Mouse (Mus musculus) left cerebral cortex, postnatal 4 days (tissue): ENCODE data around the gene Rora. TPM values are rescaled to one million over a fixed set of nuclear protein-coding genes. Genes with fewer than 3 reads are reported as not detected.

Source experiments
- DNase-seq: peaks from one replicate; pipeline ENCODE4 v3.0.0-alpha.2; 2022
- intact Hi-C: fragments of 180-260 bp; cut with DNase I; formaldehyde crosslinking; loops from one replicate; pipeline ENCODE4 v1.15.1; 2025
- total RNA-seq, 2 experiments: library from RNA; stranded (reverse); gene quantifications; 2 replicates each; pipeline ENCODE4 v1.2.3; 2021

Gene Rora
- total RNA-seq, 2 experiments from 2014 or later, result 25.3 to 29.2 TPM

DNA sequence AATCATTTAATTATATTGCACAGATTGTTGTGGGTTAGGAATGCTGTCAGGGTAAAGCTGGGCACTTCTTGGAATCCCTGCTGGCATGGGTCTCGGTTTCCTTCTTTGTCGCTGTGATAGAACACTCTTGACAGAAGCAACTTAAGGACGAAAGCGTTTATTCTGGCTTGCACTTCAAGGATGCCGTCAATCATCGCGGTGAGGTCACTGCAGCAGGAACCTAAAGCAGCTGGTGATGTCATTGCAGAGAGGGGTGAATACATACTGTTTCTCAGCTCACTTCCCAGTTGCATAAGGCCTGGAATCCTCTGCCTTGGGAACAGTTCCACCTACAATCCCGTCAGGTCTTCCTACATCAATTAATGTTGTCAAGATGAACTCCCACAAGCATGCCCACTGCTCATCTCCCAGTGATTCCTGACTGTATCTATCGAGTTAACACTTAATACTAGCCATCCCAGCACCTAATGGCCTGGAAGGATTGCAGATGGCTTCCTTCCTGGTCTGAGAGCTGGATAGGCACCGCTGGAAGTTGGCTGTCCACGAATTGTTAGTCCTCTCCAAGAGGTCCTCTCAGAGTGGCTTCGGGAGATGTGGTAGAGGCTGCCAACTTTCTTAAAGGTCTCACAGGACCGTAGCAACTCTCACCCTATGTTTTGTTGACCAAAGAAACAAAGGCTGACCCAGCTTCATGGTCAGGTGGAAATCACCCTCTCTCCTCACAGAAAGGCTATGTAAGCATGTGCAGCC lies 334.8 kb downstream of the Rora start:
- no peak for DNase-seq

DNA sequence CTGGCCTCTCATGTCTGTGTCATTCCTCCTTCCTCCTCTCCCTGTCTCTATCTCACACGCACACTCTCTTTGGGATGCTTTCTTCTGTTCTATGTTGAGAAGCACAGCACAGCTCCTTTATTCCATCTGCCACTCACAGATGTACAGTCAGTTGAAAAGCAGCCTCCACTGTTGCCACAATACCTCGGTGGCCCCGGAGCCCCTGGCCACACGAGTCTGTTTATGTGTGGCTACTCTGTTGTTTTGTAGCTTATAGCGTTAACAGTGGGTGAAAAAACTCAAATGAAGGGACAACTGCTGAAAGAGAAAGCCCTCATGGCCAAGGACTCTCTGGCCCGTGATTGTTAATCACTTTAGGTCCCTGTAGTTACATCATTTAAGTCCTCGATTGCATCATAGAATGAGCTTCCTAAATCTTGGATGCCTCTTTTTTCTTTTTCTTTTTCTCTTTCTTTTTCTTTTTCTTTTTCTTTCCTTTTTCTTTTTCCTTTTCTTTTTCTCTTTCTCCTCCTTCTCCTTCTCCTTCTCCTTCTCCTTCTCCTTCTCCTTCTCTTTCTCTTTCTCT lies 336.4 kb downstream of the Rora start:
- intact Hi-C loops, result no loop called here
- DNase-seq, result no peak

More for the DNA sequence above, 334.8 kb downstream of the Rora start:
- intact Hi-C loops, result no loop called here

DNA sequence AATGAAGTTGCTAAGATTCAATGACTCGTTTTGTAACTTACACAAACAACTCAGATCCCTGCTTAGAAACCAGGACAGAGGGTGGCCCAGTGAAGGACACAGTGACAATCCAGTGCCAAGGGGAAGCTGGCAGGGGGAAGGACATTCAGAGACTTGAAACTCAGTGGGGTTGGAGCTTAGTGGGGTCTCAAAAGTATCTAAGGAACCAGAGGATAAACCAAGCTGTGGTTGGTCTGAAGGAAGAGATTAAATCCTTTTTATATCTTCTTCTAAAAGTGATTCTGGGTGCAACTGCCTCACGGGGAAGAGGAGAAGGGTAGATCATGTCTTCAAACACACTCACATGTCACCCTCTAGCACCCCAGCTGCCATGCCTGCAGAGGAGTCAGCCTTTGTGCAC lies 340.3 kb downstream of the Rora start:
- intact Hi-C loops, result no loop called here
- DNase-seq, result no peak

DNA sequence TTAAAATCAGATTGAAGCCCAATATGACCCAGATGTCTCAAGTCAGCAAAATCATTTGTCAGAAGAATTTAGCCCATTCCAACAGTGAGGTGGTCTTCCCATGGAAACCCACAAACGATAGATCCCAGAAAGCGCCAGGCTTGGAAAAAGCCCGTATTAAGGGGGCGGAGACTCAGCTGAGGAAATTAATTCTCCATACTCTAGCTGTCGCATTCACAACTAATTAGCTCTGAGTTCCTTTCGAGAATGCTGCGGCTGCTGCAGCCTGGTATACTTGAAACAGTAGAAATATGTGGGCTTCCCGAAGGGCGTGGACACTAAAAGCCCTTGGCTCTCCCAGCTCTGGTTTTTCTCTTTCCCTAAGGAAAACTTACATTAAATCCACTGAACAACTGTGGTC lies 345.4 kb downstream of the Rora start:
- DNase-seq, result no peak
- intact Hi-C loops, result no loop called here

DNA sequence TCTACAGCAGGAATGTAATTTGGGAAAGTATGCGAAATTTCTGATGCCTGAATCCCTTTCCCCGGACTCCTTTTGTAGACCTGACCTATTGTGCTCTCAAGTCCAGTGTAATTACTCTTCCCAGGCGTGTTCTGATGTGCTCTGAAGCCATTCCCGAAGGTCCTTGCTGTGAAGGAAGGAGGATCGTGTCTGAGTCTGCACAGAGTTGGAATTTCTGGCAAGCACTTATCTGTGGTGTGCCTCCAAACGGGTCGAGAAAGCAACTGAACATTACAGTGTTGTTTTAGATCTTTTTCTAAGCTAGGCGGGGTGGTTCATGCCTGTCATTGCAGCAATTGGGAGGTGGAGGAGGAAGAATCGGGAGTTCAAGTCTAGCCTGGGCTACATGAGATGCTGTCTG lies 350.9 kb downstream of the Rora start:
- intact Hi-C loops, result no loop called here
- no peak for DNase-seq

DNA sequence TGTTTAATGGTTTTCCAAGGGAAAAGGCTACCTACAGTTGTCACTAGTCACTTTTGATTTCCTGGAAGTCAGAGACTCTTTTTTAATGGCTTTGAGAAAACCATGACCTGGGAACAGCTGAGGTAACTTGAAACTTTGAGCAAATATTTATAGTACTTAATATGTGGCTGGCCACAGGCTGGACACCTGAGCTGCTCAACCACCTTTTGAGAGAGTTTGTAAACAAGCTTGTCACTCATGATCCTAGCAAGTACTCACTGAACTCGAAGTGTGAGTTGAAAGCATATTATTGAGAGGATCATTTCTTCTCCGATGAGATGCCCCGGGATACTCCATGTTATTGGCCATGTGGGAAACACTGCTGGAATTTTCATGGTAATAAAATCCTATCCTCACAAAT lies 353.1 kb downstream of the Rora start:
- intact Hi-C loops, result no loop called here
- no peak for DNase-seq

DNA sequence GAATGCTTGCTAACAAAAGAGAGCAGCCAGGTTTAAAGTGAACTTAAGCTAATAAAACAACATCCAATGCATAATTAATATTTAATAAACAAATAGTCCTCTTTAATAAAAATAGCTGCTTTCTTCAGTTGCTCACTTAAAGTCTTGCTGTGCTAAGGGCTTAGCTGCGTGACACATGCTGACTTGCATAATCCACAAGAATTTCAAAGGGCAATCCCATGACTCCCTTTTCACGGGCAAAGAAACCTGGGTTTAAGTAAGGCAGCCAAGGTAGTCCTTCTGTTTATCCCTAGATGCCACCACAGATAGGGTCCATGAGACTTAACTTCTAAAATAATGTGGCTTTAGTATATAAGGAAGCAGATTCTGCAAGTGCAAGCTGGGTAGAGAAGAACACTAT lies 355.1 kb downstream of the Rora start:
- intact Hi-C loops, result no loop called here
- DNase-seq, result no peak

DNA sequence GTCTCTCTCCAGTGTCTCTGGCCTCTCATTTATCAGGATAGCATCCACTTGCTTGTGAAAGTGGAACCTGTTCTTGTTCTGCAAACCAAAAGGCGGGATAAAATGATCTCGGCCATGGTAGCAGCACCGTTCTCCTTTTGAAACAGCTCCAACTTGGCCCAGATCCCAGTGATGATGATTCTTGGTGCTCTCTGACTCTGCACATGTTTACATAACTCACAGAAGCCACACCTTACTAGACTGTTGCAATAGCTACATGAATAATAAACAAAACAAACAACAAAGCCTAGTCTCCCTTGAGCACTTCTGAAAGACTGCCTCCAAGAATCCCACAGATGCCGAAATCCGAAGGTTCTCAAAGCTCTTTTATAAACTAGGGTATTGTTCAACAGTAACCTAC lies 357.3 kb downstream of the Rora start:
- intact Hi-C loops, result no loop called here
- DNase-seq, result no peak

DNA sequence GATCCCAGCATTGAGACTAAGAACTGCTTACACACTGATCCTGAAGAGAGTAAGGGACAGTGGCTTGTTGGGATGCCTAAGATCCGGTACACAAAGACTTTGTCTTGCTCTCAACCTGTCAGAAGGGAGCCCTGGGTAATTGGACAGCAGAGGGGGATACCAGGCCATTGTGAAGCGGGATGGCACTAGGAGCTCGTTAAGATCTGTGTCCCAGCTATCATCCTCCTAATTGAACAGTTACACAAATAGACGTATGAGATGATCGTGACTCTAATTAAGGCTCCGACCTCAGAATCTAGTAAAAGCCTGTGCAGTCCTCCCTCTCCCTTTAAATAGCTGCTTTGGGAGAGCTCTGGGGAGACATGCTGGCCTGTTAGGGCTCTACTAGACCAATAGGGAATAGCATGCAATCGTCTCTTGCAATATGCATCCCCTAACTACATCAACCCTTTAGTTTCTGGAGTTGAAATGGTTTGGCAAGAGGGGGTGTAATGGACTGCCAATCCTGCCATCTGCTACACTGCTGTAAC lies 359.7 kb downstream of the Rora start:
- DNase-seq, result no peak
- intact Hi-C loops, result no loop called here

DNA sequence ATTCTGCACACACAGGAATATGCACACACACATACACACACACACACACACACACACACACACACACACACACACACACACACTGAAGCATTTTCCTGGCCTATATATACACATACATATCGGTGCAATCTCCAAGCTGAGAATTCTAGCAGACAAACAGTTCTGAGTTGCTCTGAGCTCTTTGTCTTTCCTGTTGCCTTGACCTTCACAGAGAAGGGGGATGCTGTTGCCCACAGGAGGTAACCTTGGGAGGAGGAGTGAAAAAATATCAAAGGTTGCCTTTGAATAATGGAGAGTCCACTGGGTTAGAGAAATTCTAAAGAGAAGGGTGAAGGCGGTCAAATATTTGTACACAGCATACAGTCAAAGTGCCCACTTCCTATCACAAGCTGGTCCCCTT lies 360.6 kb downstream of the Rora start:
- DNase-seq, result no peak
- intact Hi-C loops, result no loop called here

DNA sequence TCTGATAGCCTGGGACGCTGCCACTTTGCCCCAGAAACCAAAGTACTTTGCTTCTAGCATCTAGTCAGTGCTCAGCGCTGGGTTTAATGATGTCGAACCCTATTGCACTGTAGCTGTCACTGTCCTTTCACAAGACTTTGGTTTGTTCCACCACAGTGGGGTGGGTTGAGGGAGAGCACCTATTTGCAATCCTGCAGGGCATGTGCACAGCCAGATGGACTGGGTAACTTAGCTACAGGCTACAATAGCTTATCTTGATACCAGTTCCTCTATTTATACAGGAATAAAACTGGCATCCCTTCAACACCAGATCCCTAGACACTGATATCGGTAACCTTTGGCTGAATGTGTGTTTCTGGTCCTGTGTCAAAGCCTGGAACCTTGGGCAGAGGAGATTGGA lies 366.8 kb downstream of the Rora start:
- DNase-seq, result no peak
- intact Hi-C loops, result no loop called here

DNA sequence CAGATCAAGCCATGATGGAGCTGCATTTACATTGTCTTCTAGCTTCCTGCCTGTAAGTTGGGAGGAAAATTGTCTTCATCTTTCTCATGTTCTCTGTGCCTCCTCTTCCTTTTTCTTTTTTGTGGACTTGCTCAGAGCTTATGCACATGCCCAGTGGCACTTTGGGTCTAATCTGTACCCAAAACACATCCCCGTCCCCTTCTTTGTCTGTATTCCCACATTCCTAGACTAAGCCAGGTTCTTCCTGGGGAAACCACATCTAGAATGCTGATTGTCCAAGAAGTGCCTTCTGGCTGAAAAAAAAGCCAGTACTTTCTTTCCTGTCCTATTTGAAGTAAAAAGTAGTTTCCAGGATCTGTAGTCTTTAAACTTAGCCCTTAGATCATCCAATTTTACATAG lies 367.9 kb downstream of the Rora start:
- no peak for DNase-seq
- intact Hi-C loops, result no loop called here

DNA sequence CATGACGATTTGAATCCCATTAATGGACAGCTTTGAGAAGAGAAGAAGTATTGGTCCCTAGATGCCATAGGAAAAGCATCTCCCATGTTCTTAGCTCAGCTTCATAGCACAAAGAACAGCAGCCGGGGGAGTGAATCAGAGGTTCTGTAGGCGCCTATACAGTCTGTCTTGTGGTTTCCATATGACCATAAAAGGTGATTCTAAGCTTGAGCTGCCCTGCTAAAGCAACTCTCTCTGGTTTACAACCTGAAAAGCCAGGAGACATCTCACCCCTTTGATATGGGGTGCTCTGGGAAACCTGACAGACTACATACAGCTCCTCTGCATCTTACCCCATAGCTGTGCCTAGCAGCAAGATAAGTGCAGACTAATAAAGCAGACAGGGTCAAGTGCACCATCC lies 369.7 kb downstream of the Rora start:
- intact Hi-C loops, result no loop called here
- DNase-seq, result no peak

DNA sequence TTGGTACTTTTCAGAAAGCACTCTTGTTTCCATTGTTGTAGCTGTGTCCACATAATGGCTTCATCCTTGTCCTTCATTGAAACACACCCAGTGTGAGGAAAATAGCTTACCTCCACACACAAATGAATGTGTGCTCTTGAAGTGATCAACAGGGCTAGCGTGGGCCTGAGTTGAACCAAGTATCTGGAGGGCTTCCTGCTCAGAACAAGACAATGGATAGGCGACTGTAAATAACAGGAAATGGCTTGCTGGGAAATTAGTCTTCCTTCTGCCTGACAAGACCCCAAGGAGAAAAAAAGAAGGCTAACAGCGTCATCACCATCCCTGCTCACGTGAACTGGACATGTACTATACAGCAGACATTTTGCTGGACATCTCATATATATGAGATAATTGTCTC lies 374.6 kb downstream of the Rora start:
- no peak for DNase-seq
- intact Hi-C loops, result no loop called here

DNA sequence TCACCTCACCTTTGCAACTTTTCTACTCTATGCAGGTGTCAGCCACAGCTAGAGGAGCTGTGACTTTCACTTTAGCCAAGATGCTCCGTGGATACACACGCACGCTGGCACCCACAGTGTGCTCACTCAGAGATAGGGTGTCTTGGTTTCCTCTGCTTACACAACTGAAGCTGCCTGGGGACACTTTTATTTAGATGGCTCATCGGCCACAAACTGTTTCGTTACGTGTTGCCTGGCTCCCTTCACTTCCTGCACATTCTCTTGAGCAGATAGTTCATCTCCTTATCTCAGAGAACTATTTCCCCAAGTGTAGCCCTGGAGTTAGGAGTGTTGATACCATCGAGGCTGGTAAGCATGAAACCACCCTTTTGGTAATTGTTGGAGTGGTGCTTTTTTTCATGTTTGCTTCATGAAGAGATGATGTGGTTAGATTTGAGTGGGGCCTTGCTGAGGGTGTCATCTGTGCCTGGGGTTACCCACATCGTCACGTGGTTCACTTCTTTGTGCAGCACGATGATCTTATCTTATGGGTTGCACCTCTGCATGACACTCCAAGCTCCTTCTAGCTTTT lies 380.8 kb downstream of the Rora start:
- no peak for DNase-seq
- intact Hi-C loops, result no loop called here

DNA sequence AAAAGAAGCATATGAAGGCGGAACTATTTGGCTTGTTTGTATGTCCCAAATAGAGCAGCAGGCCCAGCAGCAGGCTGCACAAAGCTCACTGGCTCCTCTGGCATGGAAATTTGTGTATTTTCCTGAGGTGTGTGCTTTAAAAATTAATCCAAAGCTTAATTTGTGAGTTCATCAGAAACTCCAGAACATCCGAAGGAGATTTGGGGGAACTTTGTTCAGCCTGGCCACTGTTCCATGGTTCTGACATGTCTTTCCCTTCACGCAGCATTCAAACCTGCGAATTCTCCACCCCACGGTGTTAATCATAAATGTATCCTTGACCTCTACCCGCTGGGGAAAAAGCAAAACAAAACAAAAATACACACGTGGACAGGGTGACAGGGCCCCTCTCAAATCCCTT lies 381.9 kb downstream of the Rora start:
- no peak for DNase-seq
- intact Hi-C loops, result no loop called here

DNA sequence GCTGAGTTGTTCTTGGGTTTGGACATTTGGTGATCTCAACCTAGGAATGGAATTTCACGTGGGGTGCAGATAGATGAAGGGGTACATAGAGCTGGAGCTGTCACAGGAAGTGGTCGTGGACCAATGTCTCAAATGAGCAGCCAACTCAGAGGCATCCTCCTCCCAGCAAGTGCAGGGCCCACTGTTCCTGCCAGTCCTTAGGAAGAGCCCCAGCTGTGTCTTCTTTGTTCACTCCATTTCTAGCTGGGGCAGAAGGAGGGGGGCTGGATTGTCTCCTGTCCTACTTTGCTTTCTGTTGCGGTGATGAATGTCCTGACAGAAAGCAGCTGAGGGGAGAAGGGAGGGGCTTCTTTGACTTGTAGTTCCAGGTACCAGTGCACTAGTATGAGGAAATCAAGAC lies 382.7 kb downstream of the Rora start:
- intact Hi-C loops, result no loop called here
- DNase-seq, result no peak

DNA sequence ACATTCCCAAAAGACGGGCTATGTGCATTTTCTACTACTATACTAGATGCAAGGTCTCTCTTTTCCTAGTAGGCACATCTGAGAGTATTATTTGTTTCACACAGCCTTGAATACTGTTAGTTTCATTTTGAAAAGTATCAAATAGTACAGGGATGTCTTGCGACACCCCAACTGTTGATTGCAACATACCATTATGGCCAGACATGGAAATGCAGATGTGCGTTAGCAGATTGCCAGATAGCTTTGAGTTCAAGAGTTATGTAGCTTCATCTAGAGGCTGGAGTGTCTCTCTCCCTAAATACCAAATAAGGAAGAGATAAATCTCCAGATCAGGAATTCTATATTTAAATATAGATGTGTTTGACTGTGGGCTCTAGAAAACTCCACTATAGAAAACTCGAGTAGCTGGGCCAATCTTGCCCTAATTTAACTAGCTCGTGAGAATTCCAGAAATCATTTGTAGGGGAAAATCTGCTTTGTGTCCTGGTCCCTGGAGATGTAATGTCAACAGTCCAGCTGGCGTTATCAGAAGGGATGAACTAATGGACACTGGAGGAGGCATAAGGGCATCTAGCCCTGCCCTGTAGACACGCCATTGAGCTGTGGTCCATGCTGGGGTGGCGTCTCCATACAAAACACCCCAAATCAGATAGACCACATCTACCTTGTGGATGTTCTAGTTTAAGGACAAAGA lies 390.5 kb downstream of the Rora start:
- DNase-seq, result no peak
- intact Hi-C loops, result no loop called here

DNA sequence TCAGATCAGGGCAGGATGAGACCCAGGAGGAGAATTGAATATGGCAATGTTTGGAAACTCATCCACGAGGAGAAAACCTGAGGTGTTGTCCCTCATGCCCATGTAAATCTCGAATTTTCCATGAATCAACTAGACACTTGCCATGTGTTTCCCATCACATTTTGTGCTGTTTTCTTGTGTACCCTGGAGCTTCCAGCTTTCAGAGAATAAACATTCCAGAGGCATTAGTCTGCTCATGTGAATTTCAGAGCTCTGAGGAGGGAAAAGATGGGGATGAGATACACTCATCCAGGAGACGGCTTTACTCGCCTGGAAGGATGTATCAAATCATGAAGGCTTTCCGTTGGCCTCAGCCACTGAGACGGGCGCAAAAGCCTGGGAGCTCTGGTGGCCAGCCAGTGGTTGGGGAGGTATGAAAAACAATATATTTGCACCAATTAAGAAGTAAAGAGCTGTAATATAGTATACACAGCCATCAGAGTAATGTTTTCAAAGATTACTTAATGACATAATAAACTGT lies 391.1 kb downstream of the Rora start:
- no peak for DNase-seq
- intact Hi-C loops, result no loop called here

DNA sequence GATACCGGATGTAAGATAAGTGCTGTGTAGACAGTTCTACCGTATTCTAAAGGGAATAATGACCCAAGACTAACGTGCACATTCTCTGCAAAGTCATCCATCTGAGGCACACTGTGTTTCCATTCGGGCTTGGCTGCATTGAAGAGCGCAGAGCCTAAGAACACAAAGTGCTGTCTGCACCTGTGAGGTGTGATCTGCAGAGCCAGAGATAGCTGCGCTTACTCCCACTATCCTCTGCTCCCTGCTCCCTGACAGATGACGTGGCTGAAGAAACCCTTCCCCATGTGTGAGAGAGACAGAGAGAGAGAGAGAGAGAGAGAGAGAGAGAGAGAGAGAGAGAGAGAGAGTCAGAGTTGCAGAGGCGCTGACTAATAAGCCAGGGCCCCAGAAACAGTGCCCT lies 392.3 kb downstream of the Rora start:
- DNase-seq, result no peak
- intact Hi-C loops, result no loop called here

DNA sequence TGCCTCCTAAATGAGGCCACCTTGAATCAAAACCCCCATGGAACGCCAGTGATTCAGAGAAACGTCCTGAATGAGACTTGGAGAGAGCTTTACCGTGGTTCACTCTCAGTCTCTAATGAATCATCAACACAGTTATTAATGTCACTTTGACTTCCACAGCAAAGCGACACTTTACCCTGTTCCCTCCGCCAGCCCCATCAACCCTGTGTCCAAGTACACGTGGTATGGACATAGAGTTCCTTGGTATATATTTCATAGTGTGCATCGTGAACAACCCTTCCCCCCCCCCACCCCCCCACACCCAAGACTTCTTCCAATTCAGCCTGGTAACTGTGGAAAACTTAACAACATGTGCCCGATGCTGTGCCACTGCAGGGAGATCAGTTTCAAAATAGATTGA lies 397.3 kb downstream of the Rora start:
- intact Hi-C loops, result no loop called here
- no peak for DNase-seq

DNA sequence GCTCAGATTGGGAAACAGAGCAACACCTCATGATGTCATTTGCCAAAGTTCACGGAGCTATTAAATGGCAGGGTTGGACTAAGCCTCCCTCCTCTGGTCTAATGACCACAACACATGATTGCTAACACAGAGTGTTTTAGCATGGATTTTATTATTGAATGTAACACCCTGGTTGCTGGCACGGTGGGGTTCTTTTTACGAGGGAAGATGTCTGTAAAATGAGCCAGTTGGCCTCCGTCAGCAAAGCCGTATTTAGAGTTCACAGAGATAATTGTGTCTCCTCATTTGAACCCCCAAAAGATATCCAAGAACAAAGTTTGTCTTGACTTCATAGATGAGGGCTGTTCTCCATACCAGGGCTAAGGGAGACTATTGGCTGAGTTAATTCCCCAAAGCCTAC lies 398.3 kb downstream of the Rora start:
- intact Hi-C loops, result no loop called here
- DNase-seq, result no peak
